ENCODE assay signal across 8 mouse cellular contexts in the genomic region with DNA sequence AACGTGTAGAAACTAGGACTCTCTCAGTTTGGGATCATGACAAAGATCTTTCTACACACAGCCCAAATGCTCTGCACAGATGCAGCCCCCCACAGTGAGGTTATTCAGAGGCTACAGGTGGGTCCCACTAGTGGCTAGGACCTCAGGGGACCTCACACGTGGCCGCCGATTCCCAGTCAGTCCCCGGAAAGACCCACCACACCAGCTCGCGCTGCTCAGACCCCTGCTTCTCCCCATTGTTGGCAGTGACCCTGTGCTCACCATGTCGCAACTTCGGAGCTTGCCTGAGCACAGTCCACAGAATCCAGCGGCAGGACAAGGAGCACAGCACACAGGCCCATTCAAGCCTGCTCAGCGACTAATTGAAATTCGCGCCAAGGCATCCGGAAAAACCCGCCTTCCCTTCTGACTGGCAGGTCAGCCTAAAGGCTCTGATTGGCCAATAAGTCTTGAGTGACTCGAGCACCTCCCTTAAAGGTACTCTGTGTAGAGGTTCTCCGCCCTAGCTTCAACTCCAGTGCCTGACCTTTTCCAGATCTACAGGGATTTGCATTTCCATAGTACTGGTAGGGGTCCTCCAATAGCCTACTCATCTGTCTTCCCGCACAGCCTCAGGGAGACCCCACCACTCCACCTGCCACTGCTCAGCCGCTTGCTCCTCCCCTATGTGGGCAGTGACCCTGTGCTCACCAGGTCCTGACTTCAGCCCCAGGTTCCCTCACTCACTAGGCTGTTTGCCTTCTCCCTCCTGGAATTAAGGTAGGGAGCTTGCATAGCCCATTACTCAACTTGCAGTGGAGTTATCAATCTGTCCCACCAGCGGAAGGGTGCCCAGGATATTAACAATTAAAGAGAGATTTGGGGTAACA.
A peak's percentile ranks its signal among the peaks of the same experiment; 100 is the strongest.
DNase-seq lines count a peak whose midpoint lies in the region; ATAC-seq lines count a peak whose summit lies in the region.
"Not testable (repeated sequence)": the region's sequence is repeated elsewhere in the genome, so short reads cannot be mapped to it uniquely, and the experiment has no call there.

No protein-coding gene starts in this region.

- WGBS in embryonic facial prominence, embryonic 14.5 days = 15% methylated on average over 18 of the region's 20 CpGs
- 18% methylated on average over 20 of the region's 20 CpGs for WGBS in heart, embryonic 10.5 days
- WGBS in hindbrain, embryonic 15.5 days = 10% methylated on average over 20 of the region's 20 CpGs
- WGBS in limb, embryonic 12.5 days = 15% methylated on average over 20 of the region's 20 CpGs
- WGBS in lung, embryonic 16.5 days = 21% methylated on average over 19 of the region's 20 CpGs
- WGBS in neural tube, embryonic 15.5 days = 12% methylated on average over 19 of the region's 20 CpGs

- not testable (repeated sequence) for H3K36me3 ChIP-seq in embryonic facial prominence, embryonic 14.5 days (ENCODE audit: control insufficient read depth, insufficient read depth, low read length); heart, embryonic 10.5 days; hindbrain, embryonic 15.5 days; limb, embryonic 12.5 days; lung, embryonic 16.5 days (ENCODE audit: control insufficient read depth, insufficient read depth, low read length); neural tube, embryonic 15.5 days

- 0 out of 2 replicates have a peak overlapping the region, but pooled peaks have one; percentile 15 for H3K4me2 ChIP-seq in embryonic facial prominence, embryonic 14.5 days (ENCODE audit: low read depth, low read length)
- H3K4me2 ChIP-seq in hindbrain, embryonic 15.5 days = peak overlapping the region; percentile 49
- H3K4me2 ChIP-seq in limb, embryonic 12.5 days = peak overlapping the region; percentile 55
- H3K4me2 ChIP-seq in lung, embryonic 16.5 days (ENCODE audit: low read depth, low read length) = peak overlapping the region; percentile 44
- H3K4me2 ChIP-seq in neural tube, embryonic 15.5 days = peak overlapping the region; percentile 48

- not testable (repeated sequence) for H3K4me3 ChIP-seq in embryonic facial prominence, embryonic 14.5 days (ENCODE audit: low read depth, low read length); hindbrain, embryonic 15.5 days
- H3K4me3 ChIP-seq in heart, embryonic 10.5 days = peak overlapping the region; percentile 50
- peak overlapping the region; percentile 34 for H3K4me3 ChIP-seq in limb, embryonic 12.5 days (replicated peaks)
- H3K4me3 ChIP-seq in lung, embryonic 16.5 days (ENCODE audit: low read length) = peak overlapping the region; percentile 35
- H3K4me3 ChIP-seq in neural tube, embryonic 15.5 days (replicated peaks) = 0 out of 2 replicates have a peak overlapping the region, but pooled peaks have one; percentile 9

- H3K4me1 ChIP-seq in embryonic facial prominence, embryonic 14.5 days (ENCODE audit: control insufficient read depth, insufficient read depth, low read length); heart, embryonic 10.5 days; hindbrain, embryonic 15.5 days (replicated peaks); limb, embryonic 12.5 days (replicated peaks); lung, embryonic 16.5 days (replicated peaks; ENCODE audit: control insufficient read depth, insufficient read depth, low read length); neural tube, embryonic 15.5 days: not testable (repeated sequence)

- H3K27me3 ChIP-seq in embryonic facial prominence, embryonic 14.5 days (replicated peaks; ENCODE audit: control insufficient read depth, insufficient read depth, low read length); heart, embryonic 10.5 days (ENCODE audit: insufficient read depth, poor library complexity, severe bottlenecking); hindbrain, embryonic 15.5 days; limb, embryonic 12.5 days; lung, embryonic 16.5 days (ENCODE audit: control insufficient read depth, insufficient read depth, low read depth, low read length); neural tube, embryonic 15.5 days (replicated peaks): not testable (repeated sequence)

- H3K9ac ChIP-seq in embryonic facial prominence, embryonic 14.5 days (ENCODE audit: low read depth, low read length); hindbrain, embryonic 15.5 days; limb, embryonic 12.5 days (replicated peaks); neural tube, embryonic 15.5 days (replicated peaks): not testable (repeated sequence)
- H3K9ac ChIP-seq in lung, embryonic 16.5 days (ENCODE audit: low read length) = 0 out of 2 replicates have a peak overlapping the region, but pooled peaks have one; percentile 35

- ATAC-seq in embryonic facial prominence, embryonic 14.5 days (ENCODE audit: low read depth); hindbrain, embryonic 15.5 days (ENCODE audit: low FRiP score, low read depth); limb, embryonic 12.5 days (ENCODE audit: insufficient number of reproducible peaks, insufficient read depth, low FRiP score, low TSS enrichment, low read depth); lung, embryonic 16.5 days (ENCODE audit: low read depth); neural tube, embryonic 15.5 days (ENCODE audit: low FRiP score): not testable (repeated sequence)

- not testable (repeated sequence) for H3K27ac ChIP-seq in embryonic facial prominence, embryonic 14.5 days (replicated peaks; ENCODE audit: low read depth, low read length); hindbrain, embryonic 15.5 days (replicated peaks); limb, embryonic 12.5 days; lung, embryonic 16.5 days (ENCODE audit: low read length); neural tube, embryonic 15.5 days (replicated peaks)
- H3K27ac ChIP-seq in heart, embryonic 10.5 days = 0 out of 2 replicates have a peak overlapping the region, but pooled peaks have one; percentile 47

- H3K9me3 ChIP-seq in embryonic facial prominence, embryonic 14.5 days (ENCODE audit: control insufficient read depth, low read length); heart, embryonic 10.5 days; hindbrain, embryonic 15.5 days; limb, embryonic 12.5 days; lung, embryonic 16.5 days (ENCODE audit: control insufficient read depth, low read length); neural tube, embryonic 15.5 days (replicated peaks): not testable (repeated sequence)

- DNase-seq in adrenal gland, postnatal 10 days = peak; percentile 3
- DNase-seq in embryonic facial prominence, embryonic 14.5 days (ENCODE audit: low spot score); heart, embryonic 10.5 days (ENCODE audit: low spot score): not testable (repeated sequence)
- peak; percentile 2 for DNase-seq in thymus, postnatal 0 days (ENCODE audit: low spot score)
